Mouse (Mus musculus): ENCODE results near the gene Cldn13. TPM values are rescaled to one million over a fixed set of nuclear protein-coding genes. Genes with fewer than 3 reads are reported as not detected.

Gene Cldn13
- polyA plus RNA-seq, 1 experiment from 2014 or later, result 0.22 TPM

DNA sequence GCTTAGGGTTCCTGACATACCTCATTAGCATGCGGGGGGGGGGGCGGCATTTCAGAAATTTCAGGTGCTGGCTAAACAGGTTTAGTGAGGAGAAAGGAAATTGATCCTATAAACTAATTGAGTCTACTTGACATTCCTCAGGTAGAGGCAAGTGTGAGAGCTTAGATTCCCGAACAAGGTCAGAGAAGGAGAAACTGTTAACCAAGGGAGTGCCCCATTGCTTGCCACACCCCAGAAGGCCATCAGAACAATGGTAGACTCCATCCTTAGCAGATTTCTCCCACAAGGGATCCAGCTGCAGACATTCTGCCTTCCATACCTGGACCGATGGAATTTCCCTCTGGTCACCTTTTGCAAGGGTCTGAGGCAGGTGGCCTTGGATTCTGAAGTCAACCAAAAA lies 11.4 kb upstream of the Cldn13 start:
- H3K4me3 ChIP-seq (ENCODE audit: low read depth, low read length), result no peak overlapping the region
- H3K9me3 ChIP-seq (replicated peaks; ENCODE audit: control insufficient read depth, low read length), result no peaks in the 10 kb centered on the region
- no peaks in the 10 kb centered on the region for H3K27me3 ChIP-seq (replicated peaks; ENCODE audit: control insufficient read depth, insufficient read depth, low read length)
- no peak for ATAC-seq
- no peak overlapping the region for H3K27ac ChIP-seq (ENCODE audit: low read depth, low read length)
- no peaks in the 10 kb centered on the region for H3K36me3 ChIP-seq (ENCODE audit: control insufficient read depth, insufficient read depth, low read length)
- no peak overlapping the region for H3K9ac ChIP-seq (ENCODE audit: low read length)
- 79% methylated on average over 4 of the region's 4 CpGs for WGBS
- no peak for DNase-seq (ENCODE audit: low spot score)
- no peak overlapping the region for H3K4me2 ChIP-seq (ENCODE audit: low read length)
- no peaks in the 10 kb centered on the region for H3K4me1 ChIP-seq (ENCODE audit: control insufficient read depth, insufficient read depth, low read length)

DNA sequence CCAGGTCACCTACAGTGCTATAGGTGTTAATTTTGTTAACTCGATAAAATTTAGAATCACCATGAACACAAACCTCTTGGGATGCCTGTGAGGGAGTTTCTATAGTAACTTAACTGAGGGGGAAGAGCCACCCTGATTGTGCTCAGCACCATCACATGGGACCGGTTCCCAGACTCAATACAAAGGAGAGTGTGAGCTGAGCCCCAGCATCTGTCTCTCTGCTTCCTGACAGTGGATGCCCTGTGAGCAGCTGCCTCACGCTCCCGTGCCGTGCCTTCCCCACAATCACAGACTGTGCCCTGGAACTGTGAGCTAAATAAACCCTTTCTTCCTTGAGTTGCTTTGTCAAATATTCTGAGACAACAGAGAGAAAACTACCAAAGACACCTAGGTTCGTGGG lies 7.8 kb upstream of the Cldn13 start:
- Histone ChIP-seq H3K4me3 (ENCODE audit: low read depth, low read length) (no peak overlapping the region), H3K4me2 (ENCODE audit: low read length) (no peak overlapping the region), H3K9me3 (replicated peaks; ENCODE audit: control insufficient read depth, low read length) (no peaks in the 10 kb centered on the region), H3K9ac (ENCODE audit: low read length) (no peak overlapping the region), H3K4me1 (ENCODE audit: control insufficient read depth, insufficient read depth, low read length) (no peaks in the 10 kb centered on the region), H3K36me3 (ENCODE audit: control insufficient read depth, insufficient read depth, low read length) (no peaks in the 10 kb centered on the region), H3K27me3 (replicated peaks; ENCODE audit: control insufficient read depth, insufficient read depth, low read length) (no peaks in the 10 kb centered on the region), H3K27ac (ENCODE audit: low read depth, low read length) (no peak overlapping the region)
- 59% methylated on average over 6 of the region's 6 CpGs for WGBS
- no peak for DNase-seq (ENCODE audit: low spot score)
- no peak for ATAC-seq

DNA sequence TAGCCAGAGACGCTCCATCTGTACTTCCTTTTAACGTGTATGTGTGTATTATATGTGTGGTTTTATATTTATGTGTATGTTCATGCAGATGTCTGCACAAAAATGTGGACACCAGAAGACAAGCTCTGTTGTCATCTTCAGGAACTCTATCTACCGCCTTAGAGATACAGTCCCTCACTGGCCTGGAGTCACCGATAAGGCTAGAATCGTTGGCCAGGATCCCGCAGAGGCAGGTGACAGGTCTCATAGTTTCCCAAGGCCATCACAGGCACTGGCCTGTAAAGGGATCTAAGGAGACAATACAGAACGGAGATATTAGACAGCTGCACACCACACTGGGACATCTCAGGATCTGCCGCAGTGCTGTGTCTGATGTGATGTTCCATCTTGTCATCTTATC lies 5.8 kb upstream of the Cldn13 start:
- Histone ChIP-seq H3K27ac (ENCODE audit: low read depth, low read length) (no peak overlapping the region), H3K36me3 (ENCODE audit: control insufficient read depth, insufficient read depth, low read length) (no peaks in the 10 kb centered on the region), H3K9ac (ENCODE audit: low read length) (no peak overlapping the region), H3K27me3 (replicated peaks; ENCODE audit: control insufficient read depth, insufficient read depth, low read length) (no peaks in the 10 kb centered on the region), H3K4me1 (ENCODE audit: control insufficient read depth, insufficient read depth, low read length) (no peaks in the 10 kb centered on the region), H3K9me3 (replicated peaks; ENCODE audit: control insufficient read depth, low read length) (no peaks in the 10 kb centered on the region), H3K4me3 (ENCODE audit: low read depth, low read length) (no peak overlapping the region), H3K4me2 (ENCODE audit: low read length) (no peak overlapping the region)
- no peak for ATAC-seq
- no peak for DNase-seq (ENCODE audit: low spot score)
- WGBS, result 88% methylated on average over 8 of the region's 8 CpGs

DNA sequence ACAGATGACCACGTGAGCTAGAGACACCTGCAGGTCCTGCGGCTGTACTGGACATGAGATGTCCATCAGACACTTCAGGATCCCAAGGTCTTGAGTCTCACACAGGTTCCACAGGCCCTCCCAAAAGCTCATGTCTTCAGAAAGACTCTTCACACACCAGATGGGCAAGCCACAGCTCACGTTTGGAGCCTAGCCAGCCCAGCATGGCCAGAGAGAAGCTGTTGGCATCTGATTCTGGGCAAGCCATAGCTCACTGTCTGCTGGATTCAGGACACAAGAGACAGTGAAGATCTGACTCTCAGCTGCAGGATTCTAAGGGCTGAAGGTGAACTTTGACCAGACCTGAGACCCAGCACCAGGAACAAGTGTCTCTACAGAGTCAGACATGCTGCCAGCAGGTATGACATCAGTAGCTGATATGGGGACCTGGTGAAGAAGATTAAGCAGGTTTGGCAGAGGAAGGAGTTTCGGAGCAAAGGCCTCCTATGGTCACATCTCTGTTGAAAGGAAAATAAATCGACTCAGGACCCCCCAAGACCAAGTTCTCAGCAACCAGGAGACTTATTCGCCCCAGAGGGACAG lies 4.9 kb upstream of the Cldn13 start:
- H3K9me3 ChIP-seq (replicated peaks; ENCODE audit: control insufficient read depth, low read length), result no peaks in the 10 kb centered on the region
- ATAC-seq (no peak), DNase-seq (ENCODE audit: low spot score) (peak; percentile 30)
- WGBS, result 57% methylated on average over 6 of the region's 6 CpGs
- no peak overlapping the region for H3K4me2 ChIP-seq (ENCODE audit: low read length)
- H3K27me3 ChIP-seq (replicated peaks; ENCODE audit: control insufficient read depth, insufficient read depth, low read length), result no peaks in the 10 kb centered on the region
- H3K4me3 ChIP-seq (ENCODE audit: low read depth, low read length), result no peak overlapping the region
- no peak overlapping the region for H3K27ac ChIP-seq (ENCODE audit: low read depth, low read length)
- H3K9ac ChIP-seq (ENCODE audit: low read length), result no peak overlapping the region
- H3K4me1 ChIP-seq (ENCODE audit: control insufficient read depth, insufficient read depth, low read length), result no peaks in the 10 kb centered on the region
- no peaks in the 10 kb centered on the region for H3K36me3 ChIP-seq (ENCODE audit: control insufficient read depth, insufficient read depth, low read length)

DNA sequence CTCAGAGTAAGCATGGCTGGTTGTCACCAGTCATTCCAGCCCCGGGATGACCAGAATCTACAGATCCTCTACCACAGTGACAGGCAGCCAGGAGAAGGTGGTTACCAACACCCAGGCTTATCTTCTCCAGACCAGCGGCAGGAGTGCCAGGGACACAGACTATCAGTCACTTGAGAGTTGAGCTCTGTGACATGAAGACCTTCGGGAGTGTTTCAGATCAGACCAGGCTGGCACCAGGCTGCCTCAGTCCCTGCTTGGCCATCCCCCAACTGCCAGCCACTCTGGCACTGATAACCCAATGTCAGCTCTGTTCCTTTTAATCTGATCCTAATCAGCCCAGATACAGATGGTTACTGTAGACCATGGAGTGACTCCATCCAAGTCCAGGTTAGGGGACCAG lies 3.8 kb upstream of the Cldn13 start:
- H3K4me3 ChIP-seq (ENCODE audit: low read depth, low read length), result no peak overlapping the region
- H3K27ac ChIP-seq (ENCODE audit: low read depth, low read length), result no peak overlapping the region
- no peaks in the 10 kb centered on the region for H3K4me1 ChIP-seq (ENCODE audit: control insufficient read depth, insufficient read depth, low read length)
- no peak for DNase-seq (ENCODE audit: low spot score)
- no peak overlapping the region for H3K4me2 ChIP-seq (ENCODE audit: low read length)
- no peaks in the 10 kb centered on the region for H3K9me3 ChIP-seq (replicated peaks; ENCODE audit: control insufficient read depth, low read length)
- H3K9ac ChIP-seq (ENCODE audit: low read length), result no peak overlapping the region
- 93% methylated on average over 3 of the region's 3 CpGs for WGBS
- no peak for ATAC-seq
- no peaks in the 10 kb centered on the region for H3K27me3 ChIP-seq (replicated peaks; ENCODE audit: control insufficient read depth, insufficient read depth, low read length)
- H3K36me3 ChIP-seq (ENCODE audit: control insufficient read depth, insufficient read depth, low read length), result no peaks in the 10 kb centered on the region

DNA sequence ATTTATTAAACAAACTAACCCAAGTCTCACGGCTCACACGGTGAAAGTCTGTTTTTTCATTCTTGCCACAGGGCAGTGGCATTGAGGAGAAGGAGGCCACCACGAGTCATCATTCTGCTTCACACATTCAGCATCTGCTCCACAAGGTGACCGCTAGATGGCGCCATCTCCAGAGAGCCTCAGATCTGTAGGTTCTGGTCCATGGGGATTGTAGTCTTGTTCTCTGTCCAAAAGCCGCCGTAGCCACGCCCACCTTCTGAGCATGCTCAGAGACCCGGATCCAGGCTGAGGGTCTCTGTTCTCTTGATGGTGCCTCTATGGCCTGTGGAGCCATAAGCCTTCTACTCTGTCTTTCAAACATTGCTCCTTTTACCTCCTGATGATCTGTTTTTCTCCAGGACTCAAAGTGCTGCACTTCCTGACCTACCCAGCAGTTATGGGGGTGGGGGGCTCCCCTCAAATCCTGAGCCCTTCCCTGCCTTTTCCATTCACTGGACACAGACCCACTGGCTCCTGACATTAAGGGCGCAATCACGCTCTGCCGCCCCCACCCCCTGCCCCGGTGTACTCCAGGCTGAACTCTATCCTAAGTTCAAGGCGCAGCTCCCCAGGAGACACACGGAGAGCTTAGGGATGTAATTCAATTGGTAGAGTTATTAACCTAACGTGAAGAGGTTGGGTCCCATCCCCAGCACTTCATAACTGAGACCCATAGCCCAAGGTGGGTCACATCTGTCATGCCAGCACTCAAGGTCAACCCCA lies 2.9 kb upstream of the Cldn13 start:
- ATAC-seq (no peak), DNase-seq (ENCODE audit: low spot score) (peak; percentile 10)
- Histone ChIP-seq H3K4me1 (ENCODE audit: control insufficient read depth, insufficient read depth, low read length) (no peaks in the 10 kb centered on the region), H3K9me3 (replicated peaks; ENCODE audit: control insufficient read depth, low read length) (no peaks in the 10 kb centered on the region), H3K27ac (ENCODE audit: low read depth, low read length) (no peak overlapping the region), H3K36me3 (ENCODE audit: control insufficient read depth, insufficient read depth, low read length) (no peaks in the 10 kb centered on the region), H3K9ac (ENCODE audit: low read length) (no peak overlapping the region), H3K4me3 (ENCODE audit: low read depth, low read length) (no peak overlapping the region), H3K27me3 (replicated peaks; ENCODE audit: control insufficient read depth, insufficient read depth, low read length) (no peaks in the 10 kb centered on the region), H3K4me2 (ENCODE audit: low read length) (no peak overlapping the region)
- WGBS, result 50% methylated on average over 16 of the region's 16 CpGs

DNA sequence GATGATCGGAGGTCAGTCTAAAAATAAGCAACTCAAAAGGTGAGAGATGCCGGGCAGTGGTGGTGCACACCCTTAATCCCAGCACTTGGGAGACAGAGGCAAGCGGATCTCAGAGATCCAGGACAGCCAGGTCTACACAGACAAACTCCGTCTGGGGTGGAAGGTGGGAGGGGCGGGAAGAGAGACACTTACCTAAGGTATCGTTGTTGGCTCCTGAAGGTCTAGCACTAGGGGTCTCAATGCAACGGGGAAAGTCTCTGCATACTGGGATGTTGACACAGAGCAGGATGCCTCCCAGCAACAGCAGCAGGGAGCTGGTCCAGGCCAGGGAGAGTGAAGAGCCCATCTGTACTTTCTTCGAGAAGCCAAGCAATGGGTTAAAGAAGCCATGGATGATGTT lies 816 bp downstream of the Cldn13 start:
- no peak overlapping the region for H3K4me3 ChIP-seq (ENCODE audit: low read depth, low read length)
- H3K36me3 ChIP-seq (ENCODE audit: control insufficient read depth, insufficient read depth, low read length), result no peaks in the 10 kb centered on the region
- H3K27me3 ChIP-seq (replicated peaks; ENCODE audit: control insufficient read depth, insufficient read depth, low read length), result no peaks in the 10 kb centered on the region
- H3K4me1 ChIP-seq (ENCODE audit: control insufficient read depth, insufficient read depth, low read length), result no peaks in the 10 kb centered on the region
- ATAC-seq, result no peak
- no peak for DNase-seq (ENCODE audit: low spot score)
- H3K4me2 ChIP-seq (ENCODE audit: low read length), result no peak overlapping the region
- no peaks in the 10 kb centered on the region for H3K9me3 ChIP-seq (replicated peaks; ENCODE audit: control insufficient read depth, low read length)
- WGBS, result 86% methylated on average over 8 of the region's 8 CpGs
- H3K9ac ChIP-seq (ENCODE audit: low read length), result no peak overlapping the region
- no peak overlapping the region for H3K27ac ChIP-seq (ENCODE audit: low read depth, low read length)

DNA sequence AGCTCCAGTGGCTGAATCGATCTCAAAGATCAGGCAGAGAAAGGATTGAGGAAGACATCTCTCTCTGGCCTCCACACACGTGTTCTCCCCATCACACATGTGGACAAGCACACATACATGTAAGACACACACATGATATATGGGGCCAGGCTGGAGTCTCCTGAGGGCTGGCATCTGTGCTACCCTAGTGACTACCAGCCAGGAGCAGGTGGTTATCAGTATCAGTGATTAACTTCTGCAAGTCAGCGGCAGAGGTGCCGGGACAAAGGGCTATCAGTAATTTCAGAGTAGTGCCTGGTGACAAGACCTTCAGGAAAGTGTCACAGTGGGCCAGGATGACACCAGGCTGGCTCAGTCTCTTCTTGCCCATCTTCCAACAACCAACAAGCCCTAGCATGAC lies 1.6 kb downstream of the Cldn13 start:
- no peak for ATAC-seq
- H3K4me1 ChIP-seq (ENCODE audit: control insufficient read depth, insufficient read depth, low read length), result no peaks in the 10 kb centered on the region
- H3K9ac ChIP-seq (ENCODE audit: low read length), result no peak overlapping the region
- no peak for DNase-seq (ENCODE audit: low spot score)
- no peaks in the 10 kb centered on the region for H3K27me3 ChIP-seq (replicated peaks; ENCODE audit: control insufficient read depth, insufficient read depth, low read length)
- 87% methylated on average over 4 of the region's 4 CpGs for WGBS
- H3K9me3 ChIP-seq (replicated peaks; ENCODE audit: control insufficient read depth, low read length), result no peaks in the 10 kb centered on the region
- H3K27ac ChIP-seq (ENCODE audit: low read depth, low read length), result no peak overlapping the region
- no peaks in the 10 kb centered on the region for H3K36me3 ChIP-seq (ENCODE audit: control insufficient read depth, insufficient read depth, low read length)
- H3K4me3 ChIP-seq (ENCODE audit: low read depth, low read length), result no peak overlapping the region
- no peak overlapping the region for H3K4me2 ChIP-seq (ENCODE audit: low read length)

DNA sequence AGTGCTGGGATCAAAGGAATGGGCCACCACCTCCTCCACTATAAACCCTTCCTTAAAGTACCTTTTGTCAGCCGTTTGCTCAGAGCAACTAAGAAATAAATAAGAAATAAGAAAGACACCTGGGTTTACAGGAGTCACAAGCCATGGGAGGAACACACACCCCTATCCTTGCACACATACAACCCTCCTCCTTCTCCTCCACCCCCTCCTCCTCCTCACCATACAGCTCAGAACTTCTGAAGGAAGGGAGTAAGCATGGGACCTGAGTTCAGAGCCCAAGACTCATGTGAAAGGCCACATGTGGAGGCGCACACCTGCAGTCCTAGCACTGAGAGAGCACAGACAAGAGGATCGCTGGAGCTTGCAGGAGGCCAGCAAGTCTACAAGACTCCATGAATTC lies 2.0 kb downstream of the Cldn13 start:
- H3K4me3 ChIP-seq (ENCODE audit: low read depth, low read length), result no peak overlapping the region
- H3K9me3 ChIP-seq (replicated peaks; ENCODE audit: control insufficient read depth, low read length), result no peaks in the 10 kb centered on the region
- H3K4me1 ChIP-seq (ENCODE audit: control insufficient read depth, insufficient read depth, low read length), result no peaks in the 10 kb centered on the region
- ATAC-seq, result no peak
- 73% methylated on average over 3 of the region's 3 CpGs for WGBS
- no peak overlapping the region for H3K27ac ChIP-seq (ENCODE audit: low read depth, low read length)
- no peaks in the 10 kb centered on the region for H3K27me3 ChIP-seq (replicated peaks; ENCODE audit: control insufficient read depth, insufficient read depth, low read length)
- no peak overlapping the region for H3K9ac ChIP-seq (ENCODE audit: low read length)
- H3K36me3 ChIP-seq (ENCODE audit: control insufficient read depth, insufficient read depth, low read length), result no peaks in the 10 kb centered on the region
- DNase-seq (ENCODE audit: low spot score), result no peak
- no peak overlapping the region for H3K4me2 ChIP-seq (ENCODE audit: low read length)

All from forebrain, embryonic 14.5 days (tissue).